Mouse (Mus musculus) T-cell, adult 66 days (primary cell): Measurements from ENCODE around the gene Gm20867. TPM values are rescaled to one million over a fixed set of nuclear protein-coding genes. Genes with fewer than 3 reads are reported as not detected.

Experiments
- total RNA-seq, 2 experiments: library from RNA; stranded (reverse); gene quantifications; 3 replicates in 1 of 2; 4 replicates in 1 of 2; pipeline ENCODE4 v1.2.4; 2023

The Gm20867 gene
- not detected for total RNA-seq

DNA sequence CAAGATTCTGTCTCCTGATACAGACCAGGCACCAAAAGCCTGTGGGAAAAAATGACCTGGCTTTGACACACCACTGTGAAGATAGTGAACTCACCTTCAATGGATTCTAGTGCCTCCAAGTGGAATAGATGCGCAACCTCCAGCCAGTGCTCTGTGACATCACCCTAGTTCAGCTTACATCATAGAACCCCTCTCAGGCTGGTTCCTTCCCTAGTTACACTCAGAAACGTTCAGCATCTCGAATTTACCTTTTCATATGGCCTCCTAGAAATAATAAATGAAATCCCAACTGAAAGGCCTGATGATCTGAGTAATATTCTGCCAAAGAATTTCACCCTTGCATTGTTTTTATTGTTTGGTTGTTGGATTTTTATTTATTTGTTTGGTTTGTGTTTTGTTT, at the start of gene Gm20867:
TSS of gene Gm20867 (minus strand) at position 101 of the 400 bp plus-strand sequence.

Other genes starting within 250 kb of the Gm20867 start
- gene Gm29564, start 249.8 kb upstream of the Gm20867 start, total RNA-seq = not detected